Mouse (Mus musculus): ENCODE results near the gene Vmn2r45.
"Not testable (repeated sequence)": the region's sequence is repeated elsewhere in the genome, so short reads cannot be mapped to it uniquely, and the experiment has no call there.

Gene Vmn2r45

DNA sequence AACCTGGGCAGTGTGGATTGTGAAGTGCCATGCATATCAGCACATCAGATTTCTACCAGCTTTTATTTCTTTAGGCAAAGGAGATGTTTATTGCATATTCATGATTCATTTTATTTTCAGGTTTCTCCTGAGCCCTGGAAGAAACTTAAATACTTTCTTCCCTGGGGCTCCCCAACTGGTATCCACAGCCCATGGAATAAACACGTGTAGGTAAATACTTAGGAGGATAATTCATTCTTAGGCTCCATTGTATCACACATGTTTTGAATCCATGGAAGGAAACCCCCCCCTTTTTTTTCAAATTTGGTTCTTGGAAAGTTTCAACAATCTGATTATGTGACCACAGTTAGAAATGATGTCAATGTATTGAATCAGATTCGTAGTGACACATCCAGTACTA is at the start of gene Vmn2r45:
Vmn2r45 (minus strand) TSS at position 101 of the 400 bp plus-strand sequence.
- not testable (repeated sequence) for DNase-seq (ENCODE audit: low read depth)
